Mouse (Mus musculus) thymus, adult 2 months (tissue): ENCODE measurements around the gene 2200002D01Rik. TPM values are rescaled to one million over a fixed set of nuclear protein-coding genes. Genes with fewer than 3 reads are reported as not detected.

Source experiments
- DNase-seq: peaks from one replicate; pipeline ENCODE4 v3.0.0; 2021
- H3K27ac ChIP-seq: fragments of 200-500 bp; 2 replicates; pipeline ENCODE4 v1.5.1; 2012; ENCODE audit warnings: low read length, control low read depth; ENCODE audit not compliant: control insufficient read depth, insufficient read depth
- H3K27me3 ChIP-seq: fragments of 200-500 bp; 2 replicates; pipeline ENCODE4 v1.6.1; 2012; ENCODE audit warnings: mild to moderate bottlenecking, low read length, moderate library complexity, mixed read lengths; ENCODE audit not compliant: control insufficient read depth, insufficient read depth
- H3K36me3 ChIP-seq: fragments of 200-500 bp; 2 replicates; pipeline ENCODE4 v1.6.1; 2012; ENCODE audit warnings: mild to moderate bottlenecking, low read length, moderate library complexity; ENCODE audit not compliant: control insufficient read depth, insufficient read depth
- H3K4me1 ChIP-seq: fragments of 200-500 bp; replicated peaks from 2 replicates; pipeline ENCODE4 v1.6.1; 2012; ENCODE audit warnings: low read length; ENCODE audit not compliant: control insufficient read depth, insufficient read depth
- H3K4me3 ChIP-seq: fragments of 200-500 bp; 2 replicates; pipeline ENCODE4 v1.5.1; 2012; ENCODE audit warnings: mild to moderate bottlenecking, low read length, control low read depth, moderate library complexity; ENCODE audit not compliant: control insufficient read depth, insufficient read depth
- CTCF ChIP-seq: fragments of 200-500 bp; IDR thresholded peaks from 2 replicates; pipeline ENCODE4 v1.5.1; 2012; ENCODE audit warnings: mild to moderate bottlenecking, control low read depth, low read length, moderate library complexity, borderline replicate concordance; ENCODE audit not compliant: control insufficient read depth, poor library complexity, insufficient read depth; ENCODE audit errors: extremely low read depth
- POLR2A ChIP-seq: fragments of 200-500 bp; IDR thresholded peaks from 2 replicates; pipeline ENCODE4 v1.6.1; 2012; ENCODE audit warnings: mild to moderate bottlenecking, low read length, control low read depth, moderate library complexity; ENCODE audit not compliant: control insufficient read depth, poor library complexity, insufficient read depth; ENCODE audit errors: extremely low read depth
- WGBS: fragments of 180-500 bp; shearing (Covaris S2); methylation state at CpG from one replicate; pipeline ENCODE4 v1.1.7; 2018; 5-methylcytosine and 5-hydroxymethylcytosine counted together
- polyA plus RNA-seq: library from polyadenylated mRNA; depleted of rRNA; stranded (reverse); fragments of >200 nt; gene quantifications from 2 replicates; pipeline ENCODE4 v1.2.3, GENCODE M21; 2012

2200002D01Rik gene
- polyA plus RNA-seq, 1 experiment = 3.6 TPM

DNA sequence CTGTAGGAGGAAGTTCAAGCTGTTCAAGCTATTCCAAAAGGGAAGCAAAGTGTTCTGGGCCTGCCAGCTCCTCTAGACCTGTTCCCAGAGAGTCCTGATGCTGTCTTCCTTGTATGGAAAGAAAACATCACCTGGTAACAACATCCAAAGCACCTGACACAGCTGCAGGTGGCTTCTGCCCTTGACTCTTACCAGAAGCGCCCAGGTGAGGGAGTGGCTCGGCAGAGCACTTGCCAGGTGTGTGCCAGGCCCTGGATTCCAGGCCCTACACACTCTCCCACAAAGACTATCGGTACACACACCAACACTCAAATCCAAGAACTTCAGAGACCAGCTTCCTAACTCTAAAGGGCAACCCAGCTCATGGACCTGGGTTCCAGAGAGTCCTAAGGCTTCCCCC is 15.6 kb upstream of the 2200002D01Rik start:
- H3K4me3 ChIP-seq = no peak overlapping the region

DNA sequence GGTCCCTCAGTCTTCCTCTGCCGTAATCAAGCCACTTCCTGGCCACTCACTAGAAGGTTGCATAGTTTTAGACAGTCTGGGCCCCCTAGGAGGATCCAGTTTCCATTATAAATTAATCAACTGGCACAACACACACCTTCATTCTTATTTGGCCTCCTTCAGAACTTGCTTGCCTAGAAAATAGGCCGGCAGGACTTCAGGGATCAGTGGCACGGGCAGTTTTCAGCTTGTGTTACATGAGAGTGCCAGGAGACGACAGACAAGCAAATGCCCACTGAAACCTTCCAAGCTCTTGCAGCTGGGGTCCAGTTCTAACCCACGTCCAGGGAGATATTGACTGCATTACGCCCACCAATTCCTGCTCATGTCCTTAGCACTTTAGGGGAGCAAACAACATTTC is 13.9 kb upstream of the 2200002D01Rik start:
- Histone ChIP-seq H3K27me3 (no peaks in the 10 kb centered on the region), H3K4me3 (no peak overlapping the region), H3K4me1 (peaks cover 33% of the 10 kb centered on the region), H3K36me3 (peaks cover 28% of the 10 kb centered on the region), H3K27ac (no peak overlapping the region)
- WGBS = 92% methylated on average over 6 of the region's 6 CpGs
- TF ChIP-seq POLR2A (no peak), CTCF (no peak)
- DNase-seq = no peak

More for the DNA sequence above, 15.6 kb upstream of the 2200002D01Rik start:
- Histone ChIP-seq H3K27me3 (no peaks in the 10 kb centered on the region), H3K4me1 (peaks cover 33% of the 10 kb centered on the region), H3K36me3 (peaks cover 11% of the 10 kb centered on the region), H3K27ac (no peak overlapping the region)
- no peak for TF ChIP-seq CTCF
- no peak for TF ChIP-seq POLR2A
- 95% methylated on average over 3 of the region's 3 CpGs for WGBS
- no peak for DNase-seq

DNA sequence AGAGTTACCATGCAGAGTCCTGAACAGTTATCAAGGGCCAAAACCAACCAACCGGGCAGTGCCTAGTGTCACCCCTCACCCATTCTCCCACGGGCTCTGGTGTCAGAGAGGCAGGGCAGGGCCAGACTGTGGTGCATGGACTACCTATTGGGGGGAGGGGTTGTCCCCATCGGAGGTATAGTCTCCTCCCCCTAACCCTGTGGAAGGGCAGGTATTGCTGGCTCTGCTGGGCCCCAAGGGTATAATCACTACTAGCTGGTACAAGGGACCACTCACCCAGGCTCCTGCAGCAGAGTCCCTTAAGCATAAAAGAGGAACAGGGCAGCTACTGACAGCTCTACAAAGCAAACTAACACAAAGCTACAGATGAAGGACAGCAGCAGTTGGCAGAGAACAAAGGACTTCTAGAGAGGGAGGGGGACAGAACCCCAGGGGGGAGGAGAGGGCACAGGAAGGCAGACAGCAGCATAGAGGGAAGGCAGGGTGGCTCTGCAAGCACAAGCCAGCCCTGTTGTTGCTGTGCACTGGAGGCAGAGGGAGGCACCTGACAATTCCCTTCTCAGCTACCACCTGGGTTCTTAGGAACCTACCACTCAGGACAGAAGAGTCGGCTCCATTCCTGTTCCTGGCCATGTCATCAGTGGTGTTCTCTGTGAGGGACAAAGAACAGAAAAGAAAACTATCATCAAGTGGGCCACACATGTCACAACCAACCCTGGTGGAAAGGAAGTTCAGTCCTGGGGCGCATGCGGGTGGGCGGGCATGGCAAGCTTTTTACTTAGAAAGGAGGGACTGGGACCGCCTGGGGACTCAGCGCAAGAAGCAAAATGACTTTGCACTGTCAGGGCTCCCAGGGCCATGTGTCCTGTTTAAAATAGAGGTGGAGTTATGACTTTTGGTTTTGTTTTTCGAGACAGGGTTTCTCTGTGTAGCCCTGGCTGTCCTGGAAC is 11.8 kb upstream of the 2200002D01Rik start:
- peak; percentile 52 for DNase-seq
- 63% methylated on average over 10 of the region's 10 CpGs for WGBS
- peaks cover 48% of the 10 kb centered on the region for H3K36me3 ChIP-seq
- peak overlapping the region; percentile 63 for H3K27ac ChIP-seq
- TF ChIP-seq POLR2A = no peak
- no peak for TF ChIP-seq CTCF
- H3K4me3 ChIP-seq = no peak overlapping the region
- peaks cover 24% of the 10 kb centered on the region for H3K4me1 ChIP-seq
- H3K27me3 ChIP-seq = no peaks in the 10 kb centered on the region

DNA sequence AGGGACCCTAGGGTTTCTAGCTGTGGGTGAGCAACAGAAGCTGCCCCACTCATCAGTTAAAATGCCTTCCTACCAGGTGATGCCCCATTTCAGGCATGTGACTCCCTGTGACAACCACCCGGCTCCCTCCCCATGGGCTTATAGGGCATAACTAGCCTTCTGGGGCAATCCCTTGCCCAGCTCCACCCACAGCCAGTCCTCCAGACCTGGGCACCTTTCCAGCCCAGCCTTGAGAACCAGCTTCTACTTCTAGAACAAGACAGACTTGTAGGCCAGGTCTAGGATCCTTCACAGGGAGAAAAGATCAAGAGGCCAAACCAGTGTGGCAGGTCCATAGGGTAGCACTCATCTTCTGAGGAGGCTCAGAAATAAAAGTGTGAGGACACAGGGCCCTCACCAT is 9.1 kb upstream of the 2200002D01Rik start:
- no peak for DNase-seq
- peaks cover 51% of the 10 kb centered on the region for H3K36me3 ChIP-seq
- WGBS = 100% methylated on average over 1 of the region's 1 CpGs
- H3K4me1 ChIP-seq = peaks cover 31% of the 10 kb centered on the region
- H3K27me3 ChIP-seq = no peaks in the 10 kb centered on the region
- TF ChIP-seq CTCF (no peak), POLR2A (no peak)
- H3K27ac ChIP-seq = no peak overlapping the region
- H3K4me3 ChIP-seq = no peak overlapping the region

DNA sequence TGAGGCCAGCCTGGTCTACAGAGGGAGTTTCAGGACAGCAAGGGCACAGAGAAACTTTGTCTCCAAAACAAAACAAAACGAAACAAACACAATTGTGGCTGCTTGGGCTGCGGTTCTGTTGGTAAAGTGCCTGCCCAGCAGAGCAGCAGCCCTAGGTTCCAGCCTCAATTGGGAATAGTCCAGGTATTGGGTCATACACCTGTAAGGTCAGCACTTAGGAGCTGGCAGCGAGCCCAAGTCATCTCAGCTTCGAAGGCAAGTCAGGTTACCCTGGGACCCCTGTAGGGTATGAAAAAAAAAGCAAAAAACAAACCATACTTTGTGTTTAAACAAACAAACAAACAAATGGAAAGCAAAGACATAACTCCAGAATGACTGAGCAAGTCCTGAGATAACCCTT is 7.6 kb upstream of the 2200002D01Rik start:
- H3K4me1 ChIP-seq = peaks cover 35% of the 10 kb centered on the region

DNA sequence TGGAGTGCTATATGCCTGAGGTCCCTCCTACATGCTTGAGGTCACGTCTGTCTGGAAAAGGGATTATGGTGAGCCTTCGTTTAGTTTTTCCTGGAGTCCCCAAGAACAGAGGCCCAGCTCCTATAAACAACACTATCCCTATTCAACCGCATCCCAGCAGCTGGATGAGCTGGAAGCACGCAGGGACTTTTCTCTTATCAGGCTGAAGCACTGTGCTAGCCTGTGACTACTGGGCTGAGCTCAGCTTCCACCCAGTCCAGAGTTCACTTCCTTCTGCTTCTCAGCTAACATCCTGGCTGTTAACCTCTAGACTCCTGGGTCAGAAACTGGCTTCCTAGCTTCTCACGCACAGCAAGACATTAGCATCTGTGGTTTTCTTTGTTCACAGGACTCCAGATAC is 5.6 kb upstream of the 2200002D01Rik start:
- no peak for DNase-seq
- H3K36me3 ChIP-seq = peaks cover 40% of the 10 kb centered on the region
- 77% methylated on average over 5 of the region's 5 CpGs for WGBS
- H3K4me1 ChIP-seq = peaks cover 33% of the 10 kb centered on the region
- H3K4me3 ChIP-seq = no peak overlapping the region
- no peak overlapping the region for H3K27ac ChIP-seq
- TF ChIP-seq CTCF = no peak
- TF ChIP-seq POLR2A = no peak
- no peaks in the 10 kb centered on the region for H3K27me3 ChIP-seq

More for the DNA sequence above, 7.6 kb upstream of the 2200002D01Rik start:
- Histone ChIP-seq H3K27me3 (no peaks in the 10 kb centered on the region), H3K4me3 (no peak overlapping the region), H3K27ac (no peak overlapping the region), H3K36me3 (peaks cover 51% of the 10 kb centered on the region)
- WGBS = 97% methylated on average over 4 of the region's 4 CpGs
- TF ChIP-seq POLR2A (no peak), CTCF (no peak)
- no peak for DNase-seq
